Mouse (Mus musculus) stomach, embryonic 16.5 days (tissue): Measurements from ENCODE around the gene Mef2c. TPM values are rescaled to one million over a fixed set of nuclear protein-coding genes. Genes with fewer than 3 reads are reported as not detected.

Experiments used
- ATAC-seq: fragments of 200-750 bp; cut with Nextera tagmentation; 2 replicates; pipeline ENCODE4 v1.8.0; 2017; ENCODE audit warnings: moderate number of reproducible peaks, moderate TSS enrichment; ENCODE audit not compliant: insufficient read depth, low FRiP score
- H3K27ac ChIP-seq: fragments of 300-500 bp; sonication (generic); 2 replicates; pipeline ENCODE4 v1.5.1; 2014; ENCODE audit warnings: low read length
- H3K27me3 ChIP-seq: fragments of 300-500 bp; sonication (generic); 2 replicates; pipeline ENCODE4 v1.6.1; 2014; ENCODE audit warnings: low read length, control low read depth, mixed read lengths; ENCODE audit not compliant: control insufficient read depth, insufficient read depth
- H3K36me3 ChIP-seq: fragments of 300-500 bp; sonication (generic); 2 replicates; pipeline ENCODE4 v1.6.1; 2014; ENCODE audit warnings: low read length; ENCODE audit not compliant: control insufficient read depth, insufficient read depth
- H3K4me1 ChIP-seq: fragments of 300-500 bp; sonication (generic); 2 replicates; pipeline ENCODE4 v1.6.1; 2014; ENCODE audit warnings: low read length, control low read depth, mixed read lengths; ENCODE audit not compliant: control insufficient read depth, insufficient read depth
- H3K4me2 ChIP-seq: fragments of 300-500 bp; sonication (generic); 2 replicates; pipeline ENCODE4 v1.6.1; 2014; ENCODE audit warnings: low read depth, low read length, mixed read lengths
- H3K4me3 ChIP-seq: fragments of 300-500 bp; sonication (generic); replicated peaks from 2 replicates; pipeline ENCODE4 v1.5.1; 2014; ENCODE audit warnings: mild to moderate bottlenecking, low read length
- H3K9ac ChIP-seq: fragments of 300-500 bp; sonication (generic); 2 replicates; pipeline ENCODE4 v1.6.1; 2014; ENCODE audit warnings: low read length
- H3K9me3 ChIP-seq: fragments of 300-500 bp; sonication (generic); replicated peaks from 2 replicates; pipeline ENCODE4 v1.6.1; 2016; ENCODE audit warnings: low read length, control low read depth; ENCODE audit not compliant: control insufficient read depth
- WGBS: fragments of 180-500 bp; shearing (Covaris S2); extraction: QIAGEN DNeasy Blood & Tissue Kit; methylation state at CpG from one replicate; pipeline ENCODE4 v1.1.7; 2014; 5-methylcytosine and 5-hydroxymethylcytosine counted together
- polyA plus RNA-seq: library from polyadenylated mRNA; unstranded; fragments of >200 nt; fragmentation: Nextera tagmentation; extraction: Ambion mirVana; gene quantifications from 2 replicates; pipeline ENCODE4 v1.2.1, GENCODE M21; 2015

Mef2c gene
- polyA plus RNA-seq, 1 experiment from 2014 or later, result 51.9 TPM

DNA sequence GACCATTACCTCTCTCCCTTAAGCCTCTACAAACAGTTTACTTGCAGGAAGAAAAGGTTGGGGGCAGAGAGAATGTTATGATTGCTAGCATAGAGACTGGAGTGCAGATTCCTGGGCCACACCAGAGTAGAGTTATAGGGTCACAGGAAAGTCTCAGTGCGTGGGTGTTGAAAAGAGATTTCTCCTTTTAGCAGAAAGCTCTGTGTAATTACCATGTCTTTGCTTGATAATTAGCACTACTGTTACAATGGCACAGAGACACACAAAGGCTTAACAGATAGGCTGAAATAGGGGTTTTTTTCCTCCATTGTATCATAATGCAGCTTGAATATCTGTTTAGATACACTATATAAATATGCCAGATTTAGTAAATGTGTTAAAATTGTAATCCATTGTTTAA lies 91.6 kb downstream of the Mef2c start:
- Histone ChIP-seq H3K27me3 (no peaks in the 10 kb centered on the region), H3K4me3 (no peak overlapping the region), H3K9me3 (no peaks in the 10 kb centered on the region), H3K27ac (no peak overlapping the region), H3K36me3 (no peaks in the 10 kb centered on the region), H3K9ac (no peak overlapping the region), H3K4me2 (no peak overlapping the region), H3K4me1 (no peaks in the 10 kb centered on the region)
- 66% methylated on average over 1 of the region's 1 CpGs for WGBS
- ATAC-seq, result no peak

DNA sequence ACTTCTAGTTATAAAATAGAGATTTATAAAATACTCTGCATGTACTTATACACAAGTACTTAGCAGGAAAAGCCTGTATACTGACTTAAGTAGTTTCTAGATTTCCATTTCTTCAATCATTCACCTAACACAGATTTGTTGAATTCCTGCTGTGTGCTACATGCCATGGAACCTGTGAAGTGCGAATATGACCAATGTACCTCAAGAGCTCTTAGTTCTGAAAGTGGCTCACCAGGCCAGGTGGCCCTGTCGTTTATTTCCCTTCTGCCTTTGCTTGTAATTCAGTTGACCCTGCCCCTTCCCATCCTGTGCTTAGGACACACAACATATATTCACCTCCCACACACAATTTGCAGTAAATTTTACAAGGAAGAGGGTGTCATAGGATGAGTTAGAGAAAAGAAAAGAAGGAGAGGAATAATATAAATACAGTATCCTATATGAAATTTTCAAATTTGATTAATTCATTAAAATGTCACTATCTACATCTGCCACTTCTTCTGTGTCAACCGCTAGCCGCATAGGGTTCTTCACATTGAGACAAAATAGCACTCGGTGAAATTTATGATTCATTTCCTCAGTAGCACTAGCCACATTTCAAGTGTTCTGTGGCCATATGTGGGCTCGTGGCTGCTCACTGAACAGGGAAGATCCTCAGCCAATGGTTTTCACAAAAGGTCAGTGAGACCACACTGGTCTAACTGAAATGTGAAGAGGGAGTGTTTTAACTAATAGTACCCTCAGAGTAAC lies 93.3 kb downstream of the Mef2c start:
- H3K9ac ChIP-seq, result no peak overlapping the region
- WGBS, result 79% methylated on average over 6 of the region's 6 CpGs

DNA sequence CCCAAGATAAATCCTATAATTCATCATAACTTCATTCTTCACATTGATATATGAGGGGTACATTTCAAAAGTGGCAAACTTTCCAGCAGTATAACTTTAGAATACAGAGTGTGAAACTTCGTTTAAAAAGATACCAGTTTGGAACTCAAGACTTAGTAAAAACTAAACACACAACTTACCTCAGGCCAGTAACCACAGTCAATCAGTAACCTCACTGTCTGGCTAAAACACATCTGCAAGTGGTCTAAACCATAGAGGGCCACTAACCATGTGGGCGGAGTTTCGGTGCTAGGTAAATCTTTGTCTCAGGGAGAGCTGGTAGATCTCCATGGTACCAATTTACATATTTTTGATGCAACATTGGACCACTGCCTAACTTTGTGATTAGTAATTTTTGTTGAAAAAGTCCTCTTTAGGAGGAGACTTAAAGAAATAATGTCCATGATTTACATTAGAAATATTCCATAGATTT lies 93.9 kb downstream of the Mef2c start:
- ATAC-seq, result no peak
- no peaks in the 10 kb centered on the region for H3K27me3 ChIP-seq
- H3K9me3 ChIP-seq, result no peaks in the 10 kb centered on the region
- no peak overlapping the region for H3K27ac ChIP-seq
- no peak overlapping the region for H3K9ac ChIP-seq
- WGBS, result 93% methylated on average over 3 of the region's 3 CpGs
- no peak overlapping the region for H3K4me2 ChIP-seq
- H3K4me3 ChIP-seq, result no peak overlapping the region
- H3K36me3 ChIP-seq, result no peaks in the 10 kb centered on the region
- H3K4me1 ChIP-seq, result no peaks in the 10 kb centered on the region

More for the DNA sequence above, 93.3 kb downstream of the Mef2c start:
- Histone ChIP-seq H3K4me3 (no peak overlapping the region), H3K27me3 (no peaks in the 10 kb centered on the region), H3K4me1 (no peaks in the 10 kb centered on the region), H3K4me2 (no peak overlapping the region), H3K36me3 (no peaks in the 10 kb centered on the region), H3K9me3 (no peaks in the 10 kb centered on the region), H3K27ac (no peak overlapping the region)
- no peak for ATAC-seq

DNA sequence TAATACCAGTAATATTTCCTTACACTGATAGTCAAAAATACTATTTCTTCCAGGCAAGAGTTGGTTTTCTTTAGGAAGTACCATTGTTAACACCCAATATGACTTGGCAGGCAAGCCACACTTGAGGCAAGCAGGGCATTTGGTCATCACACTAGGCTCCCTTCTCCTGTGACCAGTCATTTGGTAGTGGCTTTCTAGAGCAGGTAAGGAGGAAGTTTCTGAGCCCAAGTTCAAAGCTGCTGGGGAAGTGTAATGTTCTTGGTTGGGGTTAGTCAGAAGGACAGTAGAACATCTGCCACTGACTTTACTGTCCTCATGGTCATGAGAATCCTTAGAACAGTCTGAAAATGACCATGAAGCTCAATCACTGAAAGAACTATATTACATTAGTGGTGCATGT lies 96.5 kb downstream of the Mef2c start:
- ATAC-seq, result no peak
- Histone ChIP-seq H3K27me3 (no peaks in the 10 kb centered on the region), H3K4me3 (no peak overlapping the region), H3K9me3 (no peaks in the 10 kb centered on the region), H3K9ac (no peak overlapping the region), H3K4me1 (peaks cover 6% of the 10 kb centered on the region), H3K27ac (no peak overlapping the region), H3K36me3 (no peaks in the 10 kb centered on the region), H3K4me2 (no peak overlapping the region)

DNA sequence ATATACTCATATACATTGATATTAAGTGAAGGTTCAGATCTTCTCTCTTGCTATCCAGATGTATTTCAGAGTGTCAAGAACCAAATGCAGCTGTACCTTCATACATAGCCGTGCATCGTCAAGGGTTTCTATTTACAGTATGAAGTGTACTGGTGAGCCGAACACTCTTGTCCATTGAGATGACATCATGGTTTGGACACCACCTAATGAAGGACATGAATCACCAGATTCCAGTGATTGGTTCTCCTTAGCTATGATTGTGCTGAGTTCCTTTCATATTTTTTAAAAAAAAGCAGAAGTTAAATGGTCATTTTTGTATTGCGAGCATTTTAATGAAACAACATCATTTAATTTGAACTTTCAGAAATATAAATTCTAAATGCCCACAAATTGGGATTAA lies 97.9 kb downstream of the Mef2c start:
- Histone ChIP-seq H3K36me3 (no peaks in the 10 kb centered on the region), H3K4me1 (peaks cover 6% of the 10 kb centered on the region), H3K27me3 (no peaks in the 10 kb centered on the region), H3K27ac (no peak overlapping the region), H3K4me2 (no peak overlapping the region), H3K4me3 (no peak overlapping the region), H3K9me3 (no peaks in the 10 kb centered on the region), H3K9ac (no peak overlapping the region)
- no peak for ATAC-seq
- WGBS, result 89% methylated on average over 4 of the region's 4 CpGs

DNA sequence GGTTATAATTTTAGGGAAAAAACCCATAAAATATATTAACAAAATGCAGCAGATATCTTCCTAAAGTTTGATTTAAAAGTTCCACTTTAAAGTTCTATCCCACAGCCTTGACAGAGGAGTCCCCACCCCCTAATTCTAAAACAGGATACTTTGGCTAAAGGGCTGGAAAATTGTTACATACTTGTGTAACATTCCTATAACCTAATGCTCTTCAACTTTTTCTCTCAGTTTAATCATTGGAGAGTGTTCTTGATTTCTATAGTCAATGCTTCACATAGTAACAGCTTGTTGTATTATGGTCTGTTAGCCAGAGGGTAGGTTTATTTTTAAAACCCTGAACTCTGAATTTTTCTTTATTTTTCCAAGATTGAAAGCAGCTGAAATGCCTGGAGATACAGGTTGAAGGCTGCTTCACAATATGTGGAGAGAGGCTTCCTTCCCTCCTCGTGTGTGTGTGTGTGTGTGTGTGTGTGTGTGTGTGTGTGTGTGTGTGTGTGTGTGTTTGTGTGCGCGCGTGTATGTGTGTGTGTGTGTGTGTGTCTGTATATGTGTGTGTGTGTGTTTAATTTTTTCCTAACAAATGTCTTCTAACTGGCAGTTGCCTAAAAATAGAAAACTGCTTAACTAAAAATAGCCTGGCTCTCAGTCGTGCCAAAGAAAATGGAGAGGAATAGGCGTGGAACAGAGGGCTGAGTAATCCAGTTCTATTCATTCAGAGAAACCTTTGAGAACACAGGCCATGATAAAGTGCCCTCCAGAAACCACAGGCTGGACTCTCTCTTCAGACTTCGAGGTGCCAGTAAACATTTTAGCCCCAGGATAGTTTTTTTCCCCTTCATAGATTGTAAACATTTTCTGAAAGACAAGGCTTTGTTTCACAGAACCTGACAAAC lies 99.8 kb downstream of the Mef2c start:
- peaks cover 12% of the 10 kb centered on the region for H3K4me1 ChIP-seq
- H3K36me3 ChIP-seq, result no peaks in the 10 kb centered on the region
- H3K4me3 ChIP-seq, result no peak overlapping the region
- 24% methylated on average over 7 of the region's 7 CpGs for WGBS
- peak overlapping the region; percentile 32; the same call in 1 of the 2 replicates for H3K4me2 ChIP-seq
- H3K27ac ChIP-seq, result peak overlapping the region; percentile 93
- H3K27me3 ChIP-seq, result no peaks in the 10 kb centered on the region
- peak; percentile 90 for ATAC-seq
- no peaks in the 10 kb centered on the region for H3K9me3 ChIP-seq
- no peak overlapping the region for H3K9ac ChIP-seq

DNA sequence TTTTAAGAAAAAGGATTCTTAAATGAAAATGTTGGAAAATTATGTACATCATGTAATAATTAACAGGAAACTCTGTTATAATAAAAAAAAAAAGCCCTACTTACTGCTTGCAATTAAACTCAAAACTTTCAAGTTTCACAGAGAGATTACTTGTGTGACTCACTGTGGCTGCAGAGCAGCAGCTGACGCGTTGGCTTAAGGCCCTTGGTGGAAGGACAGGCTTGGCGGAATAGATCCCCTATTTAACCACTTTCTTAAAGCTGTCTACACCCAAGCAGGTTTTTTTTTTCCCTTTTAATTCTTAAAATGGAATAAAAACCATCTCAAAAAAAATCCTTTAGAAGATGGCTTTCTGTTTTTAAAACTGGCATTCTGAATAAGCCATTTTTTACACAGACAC lies 100.5 kb downstream of the Mef2c start:
- Histone ChIP-seq H3K27ac (peak overlapping the region; percentile 93), H3K4me3 (no peak overlapping the region), H3K9ac (no peak overlapping the region), H3K27me3 (no peaks in the 10 kb centered on the region), H3K4me1 (peaks cover 12% of the 10 kb centered on the region), H3K9me3 (no peaks in the 10 kb centered on the region), H3K36me3 (no peaks in the 10 kb centered on the region), H3K4me2 (0 out of 2 replicates have a peak overlapping the region, but pooled peaks have one; percentile 9)
- 14% methylated on average over 3 of the region's 3 CpGs for WGBS
- ATAC-seq, result peak; percentile 63; the same call in 1 of the 2 replicates

DNA sequence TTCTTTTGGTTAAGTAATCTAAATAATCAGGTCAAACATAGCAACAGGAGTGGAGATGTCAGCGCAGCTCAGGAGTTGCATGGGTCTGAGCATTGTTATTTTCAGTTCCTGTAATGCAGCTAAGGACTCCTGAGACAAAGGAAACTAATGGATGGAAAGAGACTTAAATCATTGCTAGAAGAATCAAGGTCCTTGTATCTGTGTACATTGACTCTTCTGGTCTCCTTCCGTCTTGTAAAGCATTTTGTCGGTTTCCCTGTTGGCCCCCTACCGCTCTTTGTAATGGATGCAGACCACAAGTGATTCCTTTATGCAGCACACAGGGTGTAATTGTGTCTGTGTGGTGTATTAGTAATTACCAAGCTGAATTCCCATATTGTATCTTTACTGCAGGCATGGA lies 101.0 kb downstream of the Mef2c start:
- Histone ChIP-seq H3K4me2 (0 out of 2 replicates have a peak overlapping the region, but pooled peaks have one; percentile 9), H3K27ac (peak overlapping the region; percentile 82), H3K9me3 (no peaks in the 10 kb centered on the region), H3K36me3 (no peaks in the 10 kb centered on the region), H3K4me1 (peaks cover 12% of the 10 kb centered on the region), H3K9ac (no peak overlapping the region), H3K27me3 (no peaks in the 10 kb centered on the region), H3K4me3 (no peak overlapping the region)
- WGBS, result 59% methylated on average over 4 of the region's 4 CpGs
- ATAC-seq, result no peak
